Mouse (Mus musculus) MN1 (cell line): ENCODE data around the gene Foxl2.

Experiments
- DNase-seq: peaks from one replicate; pipeline ENCODE4 v3.0.0-alpha.2; 2016; ENCODE audit warnings: low spot score

Gene Foxl2

GRCm38 (mm10) chr9:98961591-98962477 is 6.7 kb downstream of the Foxl2 start:
- DNase-seq = no peak

- no peak for DNase-seq
These were observed 7.5 kb downstream of the Foxl2 start for GRCm38 (mm10) chr9:98962478-98963142.

GRCm38 (mm10) chr9:98963661-98964060 is 8.6 kb downstream of the Foxl2 start:
- DNase-seq = no peak

- no peak for DNase-seq
These were observed 10.0 kb downstream of the Foxl2 start for GRCm38 (mm10) chr9:98965084-98965483.

- DNase-seq = peak; percentile 29
These were observed 18.0 kb downstream of the Foxl2 start for GRCm38 (mm10) chr9:98973101-98973521.

GRCm38 (mm10) chr9:98973561-98973960 is 18.5 kb downstream of the Foxl2 start:
- no peak for DNase-seq

- no peak for DNase-seq
These were observed 19.8 kb downstream of the Foxl2 start for GRCm38 (mm10) chr9:98974898-98975297.

- DNase-seq = no peak
These were observed 21.0 kb downstream of the Foxl2 start for GRCm38 (mm10) chr9:98976081-98976480.

- no peak for DNase-seq
These were observed 21.4 kb downstream of the Foxl2 start for GRCm38 (mm10) chr9:98976520-98976919.

- DNase-seq = peak; percentile 80
These were observed 24.6 kb downstream of the Foxl2 start for GRCm38 (mm10) chr9:98979431-98980416.

- peak; percentile 99 for DNase-seq
These were observed 30.9 kb downstream of the Foxl2 start, which contains the start of gene Faim for GRCm38 (mm10) chr9:98985800-98986475. Gene Faim (plus strand): TSS chr9:98986373.

GRCm38 (mm10) chr9:98986476-98987096 is 31.5 kb downstream of the Foxl2 start:
- no peak for DNase-seq

- DNase-seq = peak; percentile 45
These were observed 32.0 kb downstream of the Foxl2 start for GRCm38 (mm10) chr9:98987131-98987530.

GRCm38 (mm10) chr9:98994103-98994502 is 39.0 kb downstream of the Foxl2 start:
- no peak for DNase-seq

- no peak for DNase-seq
These were observed 44.8 kb downstream of the Foxl2 start for GRCm38 (mm10) chr9:98999881-99000339.

- no peak for DNase-seq
These were observed 46.2 kb downstream of the Foxl2 start for GRCm38 (mm10) chr9:99001326-99001725.
